Mouse (Mus musculus) E14TG2a.4 (cell line): Measurements from ENCODE around the gene Eml6.

Experiments
- CTCF ChIP-seq: conservative IDR thresholded peaks from 2 replicates; pipeline ENCODE4 v1.5.1; 2014; ENCODE audit warnings: low read length
- NANOG ChIP-seq: IDR thresholded peaks from 2 replicates; pipeline ENCODE4 v1.6.1; 2014; ENCODE audit warnings: borderline replicate concordance, low read length, mixed read lengths
- POU5F1 ChIP-seq: IDR thresholded peaks from 2 replicates; pipeline ENCODE4 v1.6.1; 2014; ENCODE audit warnings: low read length, borderline replicate concordance

GRCm38 (mm10) chr11:29790796-29791195 lies 235.0 kb downstream of the Eml6 start:
- TF ChIP-seq CTCF (no peak), NANOG (no peak), POU5F1 (no peak)
